In genomic region chr2:30957511-30957910, GRCm38 (mm10) we compare ENCODE assay signal across 16 mouse cellular contexts.
"Had no signal": no experiment of that assay in that cellular context is flagged by ENCODE, and none has a peak within 500 bp of the region (broad histone marks: within the 10 kb centered on the region; RNA-seq: fewer than 3 reads in every experiment).

No protein-coding gene starts in this region.

- H3K9ac ChIP-seq: lung, embryonic 15.5 days; midbrain, embryonic 12.5 days; stomach, embryonic 15.5 days had no signal

- H3K4me3 ChIP-seq: lung, embryonic 15.5 days; megakaryocyte, embryonic 14.5 days; midbrain, embryonic 12.5 days; neural tube, embryonic 12.5 days; stomach, embryonic 15.5 days had no signal

- H3K4me2 ChIP-seq: lung, embryonic 15.5 days; midbrain, embryonic 12.5 days; neural tube, embryonic 12.5 days; stomach, embryonic 15.5 days had no signal

- DNase-seq: lung, adult 2 months; lung, postnatal 14 days; lung, postnatal 36 days; midbrain, embryonic 14.5 days; right cerebral cortex, postnatal 14 days; thymus, adult 2 months; thymus, postnatal 25 days; thymus, postnatal 4 days had no signal

- ATAC-seq: lung, postnatal 0 days had no signal

- H3K9me3 ChIP-seq: lung, embryonic 15.5 days; megakaryocyte, embryonic 14.5 days; midbrain, embryonic 12.5 days; neural tube, embryonic 12.5 days; stomach, embryonic 15.5 days had no signal

- H3K27ac ChIP-seq: lung, embryonic 15.5 days; macrophage; midbrain, embryonic 12.5 days; neural tube, embryonic 12.5 days; stomach, embryonic 15.5 days; stomach, postnatal 0 days had no signal

- H3K27me3 ChIP-seq: lung, embryonic 15.5 days; megakaryocyte, embryonic 14.5 days; midbrain, embryonic 12.5 days; neural tube, embryonic 12.5 days; stomach, embryonic 15.5 days had no signal
